Mouse (Mus musculus): ENCODE data around the gene 2310011J03Rik. TPM values are rescaled to one million over a fixed set of nuclear protein-coding genes. Genes with fewer than 3 reads are reported as not detected.
"Not testable (repeated sequence)": the region's sequence is repeated elsewhere in the genome, so short reads cannot be mapped to it uniquely, and the experiment has no call there.

2310011J03Rik gene
- polyA plus RNA-seq, 1 experiment: 11.6 TPM

GRCm38 (mm10) chr10:80350292-80350691 lies 30.0 kb upstream of the 2310011J03Rik start:
- TF ChIP-seq POLR2A (IDR thresholded peaks at IDR 0.05; ENCODE audit: insufficient read depth, low read length) (no peak), CTCF (IDR thresholded peaks at IDR 0.05; ENCODE audit: low read depth, low read length) (peak; percentile 93)
- no peak overlapping the region for H3K9ac ChIP-seq (ENCODE audit: low read depth, poor library complexity, severe bottlenecking)
- H3K4me3 ChIP-seq (ENCODE audit: low read depth, low read length): no peak overlapping the region
- no peak overlapping the region for H3K27ac ChIP-seq (ENCODE audit: insufficient read depth, low read length)
- H3K4me1 ChIP-seq (ENCODE audit: control insufficient read depth, insufficient read depth, low read length): no peaks in the 10 kb centered on the region
- H3K36me3 ChIP-seq (ENCODE audit: control insufficient read depth, insufficient read depth, low read length, poor library complexity, severe bottlenecking): no peaks in the 10 kb centered on the region
- H3K9me3 ChIP-seq (replicated peaks; ENCODE audit: control insufficient read depth, insufficient read depth, low read length, poor library complexity, severe bottlenecking): no peaks in the 10 kb centered on the region
- no peaks in the 10 kb centered on the region for H3K27me3 ChIP-seq (ENCODE audit: control insufficient read depth, insufficient read depth, low read length, poor library complexity, severe bottlenecking)

GRCm38 (mm10) chr10:80348981-80349380 lies 28.6 kb upstream of the 2310011J03Rik start:
- H3K4me3 ChIP-seq (ENCODE audit: low read depth, low read length): peak overlapping the region; percentile 35
- no peak overlapping the region for H3K27ac ChIP-seq (ENCODE audit: insufficient read depth, low read length)
- H3K9me3 ChIP-seq (replicated peaks; ENCODE audit: control insufficient read depth, insufficient read depth, low read length, poor library complexity, severe bottlenecking): no peaks in the 10 kb centered on the region
- H3K36me3 ChIP-seq (ENCODE audit: control insufficient read depth, insufficient read depth, low read length, poor library complexity, severe bottlenecking): no peaks in the 10 kb centered on the region
- TF ChIP-seq CTCF (IDR thresholded peaks at IDR 0.05; ENCODE audit: low read depth, low read length) (no peak), EP300 (IDR thresholded peaks at IDR 0.05; ENCODE audit: insufficient read depth, low read depth, low read length) (no peak), POLR2A (IDR thresholded peaks at IDR 0.05; ENCODE audit: insufficient read depth, low read length) (no peak)
- H3K27me3 ChIP-seq (ENCODE audit: control insufficient read depth, insufficient read depth, low read length, poor library complexity, severe bottlenecking): no peaks in the 10 kb centered on the region
- peak overlapping the region; percentile 59 for H3K9ac ChIP-seq (ENCODE audit: low read depth, poor library complexity, severe bottlenecking)
- H3K4me1 ChIP-seq (ENCODE audit: control insufficient read depth, insufficient read depth, low read length): peaks cover 3% of the 10 kb centered on the region

- Histone ChIP-seq H3K9me3 (replicated peaks; ENCODE audit: control insufficient read depth, insufficient read depth, low read length, poor library complexity, severe bottlenecking) (no peaks in the 10 kb centered on the region), H3K27ac (ENCODE audit: insufficient read depth, low read length) (no peak within 1 kb of the TSS), H3K9ac (ENCODE audit: low read depth, poor library complexity, severe bottlenecking) (peak within 1 kb of the TSS; percentile 59), H3K36me3 (ENCODE audit: control insufficient read depth, insufficient read depth, low read length, poor library complexity, severe bottlenecking) (no peaks in the 10 kb centered on the region), H3K27me3 (ENCODE audit: control insufficient read depth, insufficient read depth, low read length, poor library complexity, severe bottlenecking) (no peaks in the 10 kb centered on the region), H3K4me3 (ENCODE audit: low read depth, low read length) (peak within 1 kb of the TSS; percentile 73), H3K4me1 (ENCODE audit: control insufficient read depth, insufficient read depth, low read length) (peaks cover 3% of the 10 kb centered on the region)
- TF ChIP-seq CTCF (IDR thresholded peaks at IDR 0.05; ENCODE audit: low read depth, low read length) (peak; percentile 85), POLR2A (IDR thresholded peaks at IDR 0.05; ENCODE audit: insufficient read depth, low read length) (no peak), EP300 (IDR thresholded peaks at IDR 0.05; ENCODE audit: insufficient read depth, low read depth, low read length) (0 out of 2 replicates have a peak, but pooled peaks have one; percentile 18)
These were observed 28.0 kb upstream of the 2310011J03Rik start, which contains the start of gene Adamtsl5 for GRCm38 (mm10) chr10:80348244-80348781. Adamtsl5 (minus strand) TSS chr10:80348412.

- peak overlapping the region; percentile 73 for H3K4me3 ChIP-seq (ENCODE audit: low read depth, low read length)
These were observed 27.2 kb upstream of the 2310011J03Rik start for GRCm38 (mm10) chr10:80347514-80347967.

GRCm38 (mm10) chr10:80345929-80346328 lies 25.6 kb upstream of the 2310011J03Rik start:
- H3K9me3 ChIP-seq (replicated peaks; ENCODE audit: control insufficient read depth, insufficient read depth, low read length, poor library complexity, severe bottlenecking); H3K27me3 ChIP-seq (ENCODE audit: control insufficient read depth, insufficient read depth, low read length, poor library complexity, severe bottlenecking); H3K9ac ChIP-seq (ENCODE audit: low read depth, poor library complexity, severe bottlenecking); H3K4me1 ChIP-seq (ENCODE audit: control insufficient read depth, insufficient read depth, low read length); H3K27ac ChIP-seq (ENCODE audit: insufficient read depth, low read length); H3K4me3 ChIP-seq (ENCODE audit: low read depth, low read length); H3K36me3 ChIP-seq (ENCODE audit: control insufficient read depth, insufficient read depth, low read length, poor library complexity, severe bottlenecking): not testable (repeated sequence)

More at GRCm38 (mm10) chr10:80347514-80347967, 27.2 kb upstream of the 2310011J03Rik start:
- Histone ChIP-seq H3K9me3 (replicated peaks; ENCODE audit: control insufficient read depth, insufficient read depth, low read length, poor library complexity, severe bottlenecking) (no peaks in the 10 kb centered on the region), H3K27me3 (ENCODE audit: control insufficient read depth, insufficient read depth, low read length, poor library complexity, severe bottlenecking) (no peaks in the 10 kb centered on the region), H3K36me3 (ENCODE audit: control insufficient read depth, insufficient read depth, low read length, poor library complexity, severe bottlenecking) (no peaks in the 10 kb centered on the region), H3K9ac (ENCODE audit: low read depth, poor library complexity, severe bottlenecking) (peak overlapping the region; percentile 59), H3K4me1 (ENCODE audit: control insufficient read depth, insufficient read depth, low read length) (peaks cover 3% of the 10 kb centered on the region), H3K27ac (ENCODE audit: insufficient read depth, low read length) (no peak overlapping the region)
- TF ChIP-seq POLR2A (IDR thresholded peaks at IDR 0.05; ENCODE audit: insufficient read depth, low read length): no peak
- TF ChIP-seq EP300 (IDR thresholded peaks at IDR 0.05; ENCODE audit: insufficient read depth, low read depth, low read length): no peak
- no peak for TF ChIP-seq CTCF (IDR thresholded peaks at IDR 0.05; ENCODE audit: low read depth, low read length)

- Histone ChIP-seq H3K27ac (ENCODE audit: insufficient read depth, low read length) (no peak overlapping the region), H3K4me3 (ENCODE audit: low read depth, low read length) (peak overlapping the region; percentile 6; the same call in 1 of the 2 replicates)
These were observed 24.8 kb upstream of the 2310011J03Rik start for GRCm38 (mm10) chr10:80345122-80345521.

More at GRCm38 (mm10) chr10:80345122-80345521, 24.8 kb upstream of the 2310011J03Rik start:
- Histone ChIP-seq H3K36me3 (ENCODE audit: control insufficient read depth, insufficient read depth, low read length, poor library complexity, severe bottlenecking) (no peaks in the 10 kb centered on the region), H3K9me3 (replicated peaks; ENCODE audit: control insufficient read depth, insufficient read depth, low read length, poor library complexity, severe bottlenecking) (no peaks in the 10 kb centered on the region), H3K27me3 (ENCODE audit: control insufficient read depth, insufficient read depth, low read length, poor library complexity, severe bottlenecking) (no peaks in the 10 kb centered on the region), H3K9ac (ENCODE audit: low read depth, poor library complexity, severe bottlenecking) (0 out of 2 replicates have a peak overlapping the region, but pooled peaks have one; percentile 8), H3K4me1 (ENCODE audit: control insufficient read depth, insufficient read depth, low read length) (peaks cover 4% of the 10 kb centered on the region)
- TF ChIP-seq CTCF (IDR thresholded peaks at IDR 0.05; ENCODE audit: low read depth, low read length) (no peak), POLR2A (IDR thresholded peaks at IDR 0.05; ENCODE audit: insufficient read depth, low read length) (no peak), EP300 (IDR thresholded peaks at IDR 0.05; ENCODE audit: insufficient read depth, low read depth, low read length) (no peak)

All from ES-Bruce4 (cell line).